Mouse (Mus musculus): Measurements from ENCODE around the gene Fmo1. TPM values are rescaled to one million over a fixed set of nuclear protein-coding genes. Genes with fewer than 3 reads are reported as not detected.

Fmo1 gene
- polyA plus RNA-seq, 1 experiment from 2014 or later, result 9.1 TPM

DNA sequence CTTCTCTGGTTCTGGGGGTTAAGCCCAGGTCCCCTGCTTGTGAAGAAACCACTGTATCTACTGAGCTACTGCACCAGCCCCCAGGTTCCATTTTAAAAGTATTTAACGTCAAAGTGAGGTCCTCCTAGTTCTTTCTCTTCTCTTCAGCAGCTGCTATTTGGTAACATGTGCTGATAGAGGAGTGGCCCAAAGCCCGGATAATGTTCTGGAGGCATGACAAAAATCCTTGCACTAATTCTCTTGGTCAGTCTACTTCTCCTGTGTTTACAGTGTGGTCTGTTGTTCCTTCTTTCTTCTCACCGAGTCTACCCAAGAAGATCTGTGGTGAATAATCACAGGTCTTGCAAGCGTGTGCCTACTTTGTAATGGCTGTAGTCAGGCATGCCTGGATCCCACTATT, 16.3 kb upstream of the Fmo1 start:
- Histone ChIP-seq H3K36me3 (no peaks in the 10 kb centered on the region), H3K4me1 (replicated peaks) (no peaks in the 10 kb centered on the region), H3K4me3 (no peak overlapping the region), H3K9me3 (replicated peaks) (no peaks in the 10 kb centered on the region), H3K9ac (no peak overlapping the region), H3K27ac (no peak overlapping the region), H3K4me2 (no peak overlapping the region), H3K27me3 (no peaks in the 10 kb centered on the region)
- ATAC-seq (replicated peaks; ENCODE audit: insufficient number of reproducible peaks, insufficient read depth, low FRiP score, low read depth), result no peak
- WGBS, result 55% methylated on average over 4 of the region's 4 CpGs

DNA sequence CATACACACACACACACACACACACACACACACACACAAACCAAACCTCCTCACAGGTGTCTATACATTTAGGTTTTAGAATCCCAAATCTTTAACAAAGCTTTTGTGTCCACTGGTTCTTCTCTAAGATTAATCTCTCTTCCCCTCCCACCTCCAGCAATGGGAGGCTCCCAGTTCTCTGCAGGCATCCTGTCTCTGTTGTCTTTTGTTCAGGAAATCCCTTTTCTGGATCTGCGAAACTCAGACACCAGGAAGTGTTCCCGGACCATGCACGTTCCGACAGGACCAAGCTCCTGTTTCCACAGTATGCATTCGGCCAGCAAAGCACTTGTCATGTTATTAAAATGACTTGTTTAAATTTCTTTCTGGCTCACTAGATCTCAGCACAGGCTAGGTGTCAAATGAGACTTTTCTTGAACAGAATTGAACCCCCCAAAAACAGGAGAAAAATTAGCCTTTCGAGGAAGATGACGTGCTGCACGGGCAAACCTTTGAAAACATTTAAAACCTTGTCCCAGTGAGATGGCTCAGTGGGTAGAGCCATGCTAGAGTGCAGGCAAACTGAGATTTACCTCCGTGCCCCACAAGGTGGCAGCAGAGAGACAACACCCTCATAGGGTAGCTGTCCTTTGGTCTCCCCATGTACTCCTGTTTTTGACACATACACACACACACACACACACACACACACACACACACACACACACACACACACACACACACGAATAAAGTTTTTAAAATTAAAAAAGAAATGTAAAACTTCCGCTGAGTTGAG, 13.4 kb upstream of the Fmo1 start:
- peak; percentile 35; the same call in 1 of the 2 replicates for ATAC-seq (replicated peaks; ENCODE audit: insufficient number of reproducible peaks, insufficient read depth, low FRiP score, low read depth)
- Histone ChIP-seq H3K36me3 (no peaks in the 10 kb centered on the region), H3K4me1 (replicated peaks) (no peaks in the 10 kb centered on the region), H3K27ac (no peak overlapping the region), H3K9me3 (replicated peaks) (no peaks in the 10 kb centered on the region), H3K4me2 (no peak overlapping the region), H3K4me3 (no peak overlapping the region), H3K27me3 (no peaks in the 10 kb centered on the region), H3K9ac (no peak overlapping the region)
- WGBS, result 50% methylated on average over 11 of the region's 11 CpGs

DNA sequence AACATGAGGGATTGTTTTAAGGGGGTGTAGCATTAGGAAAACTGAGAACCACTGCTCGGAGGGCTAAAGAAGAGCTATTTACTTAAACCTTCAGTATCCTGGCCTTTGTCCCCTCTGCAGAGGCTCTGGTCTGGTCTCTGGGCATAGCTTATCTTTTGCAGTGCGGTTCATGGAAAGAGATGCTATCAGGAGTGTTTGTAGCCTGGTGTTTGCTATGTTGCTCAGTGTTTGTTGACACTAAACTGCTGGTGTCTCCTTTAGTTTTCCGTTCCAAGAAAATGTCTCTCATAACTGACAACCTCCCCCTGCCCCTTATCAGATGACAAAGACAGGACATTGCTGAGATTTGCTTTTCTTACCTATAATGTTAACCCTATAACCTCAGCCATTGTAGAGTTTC, 8.7 kb upstream of the Fmo1 start:
- H3K9ac ChIP-seq, result no peak overlapping the region
- 30% methylated on average over 3 of the region's 3 CpGs for WGBS
- no peak for ATAC-seq (replicated peaks; ENCODE audit: insufficient number of reproducible peaks, insufficient read depth, low FRiP score, low read depth)
- H3K4me1 ChIP-seq (replicated peaks), result peaks cover 4% of the 10 kb centered on the region; the same call in 1 of the 2 replicates
- H3K36me3 ChIP-seq, result no peaks in the 10 kb centered on the region
- H3K27me3 ChIP-seq, result no peaks in the 10 kb centered on the region
- no peak overlapping the region for H3K4me2 ChIP-seq
- H3K9me3 ChIP-seq (replicated peaks), result no peaks in the 10 kb centered on the region
- no peak overlapping the region for H3K4me3 ChIP-seq
- no peak overlapping the region for H3K27ac ChIP-seq

DNA sequence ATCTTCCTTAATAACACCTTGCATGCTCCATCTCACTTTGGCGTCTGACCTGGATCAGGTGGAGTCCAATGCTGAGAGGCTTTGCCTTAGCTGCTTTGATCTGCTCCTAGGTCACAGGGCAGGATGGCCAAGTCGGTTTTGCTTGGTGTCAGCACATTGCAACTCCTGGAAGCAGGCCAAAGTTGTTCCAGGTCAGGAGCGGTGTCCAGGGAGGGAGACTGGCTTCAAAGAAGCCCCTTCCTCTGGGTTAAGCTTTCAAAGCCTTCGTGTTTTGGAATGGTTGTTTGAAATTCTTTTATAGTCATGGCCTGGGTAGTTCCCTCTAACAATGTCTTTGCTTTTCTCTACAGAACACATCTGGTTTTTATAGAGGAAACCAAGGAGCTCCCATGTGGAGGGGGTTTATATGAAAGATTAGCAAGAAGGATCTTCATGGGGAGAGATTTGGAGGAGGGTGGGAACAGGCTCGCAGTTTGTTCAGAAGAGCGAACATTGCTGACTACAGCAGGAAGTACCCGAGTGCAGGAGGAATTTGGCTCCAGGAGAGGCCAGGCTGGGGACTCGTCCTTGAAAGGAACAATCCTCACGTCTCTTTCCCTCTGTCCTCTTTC, 5.4 kb upstream of the Fmo1 start:
- H3K4me3 ChIP-seq, result no peak overlapping the region
- no peak for ATAC-seq (replicated peaks; ENCODE audit: insufficient number of reproducible peaks, insufficient read depth, low FRiP score, low read depth)
- H3K36me3 ChIP-seq, result no peaks in the 10 kb centered on the region
- H3K9ac ChIP-seq, result no peak overlapping the region
- H3K4me1 ChIP-seq (replicated peaks), result peaks cover 4% of the 10 kb centered on the region; the same call in 1 of the 2 replicates
- H3K27ac ChIP-seq, result no peak overlapping the region
- 0 out of 2 replicates have a peak, but pooled peaks cover 6% of the 10 kb centered on the region for H3K9me3 ChIP-seq (replicated peaks)
- H3K27me3 ChIP-seq, result no peaks in the 10 kb centered on the region
- WGBS, result 27% methylated on average over 9 of the region's 9 CpGs
- no peak overlapping the region for H3K4me2 ChIP-seq

DNA sequence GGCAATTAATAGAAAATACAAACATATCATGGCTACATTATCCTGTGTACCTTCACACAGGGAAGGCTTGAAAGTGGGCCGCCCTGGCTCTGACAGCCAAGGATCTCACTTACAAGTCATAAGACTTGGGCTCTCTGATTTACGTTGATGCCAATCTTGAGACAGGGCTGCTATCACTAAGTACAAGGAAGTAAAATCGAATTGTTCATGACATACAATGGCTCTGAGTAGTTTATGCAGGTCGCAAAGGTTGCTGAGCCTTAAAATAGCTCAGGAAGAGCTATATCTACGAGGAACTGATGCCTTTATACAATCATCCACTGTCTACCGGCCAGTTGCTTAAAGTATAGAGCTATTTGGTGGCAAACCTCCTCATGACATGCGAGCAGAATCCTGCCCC, 4.6 kb upstream of the Fmo1 start:
- no peaks in the 10 kb centered on the region for H3K27me3 ChIP-seq
- no peak for ATAC-seq (replicated peaks; ENCODE audit: insufficient number of reproducible peaks, insufficient read depth, low FRiP score, low read depth)
- H3K9me3 ChIP-seq (replicated peaks), result 0 out of 2 replicates have a peak, but pooled peaks cover 6% of the 10 kb centered on the region
- peaks cover 4% of the 10 kb centered on the region; the same call in 1 of the 2 replicates for H3K4me1 ChIP-seq (replicated peaks)
- H3K4me2 ChIP-seq, result no peak overlapping the region
- WGBS, result 75% methylated on average over 7 of the region's 7 CpGs
- no peak overlapping the region for H3K9ac ChIP-seq
- no peak overlapping the region for H3K27ac ChIP-seq
- H3K4me3 ChIP-seq, result no peak overlapping the region
- H3K36me3 ChIP-seq, result no peaks in the 10 kb centered on the region

DNA sequence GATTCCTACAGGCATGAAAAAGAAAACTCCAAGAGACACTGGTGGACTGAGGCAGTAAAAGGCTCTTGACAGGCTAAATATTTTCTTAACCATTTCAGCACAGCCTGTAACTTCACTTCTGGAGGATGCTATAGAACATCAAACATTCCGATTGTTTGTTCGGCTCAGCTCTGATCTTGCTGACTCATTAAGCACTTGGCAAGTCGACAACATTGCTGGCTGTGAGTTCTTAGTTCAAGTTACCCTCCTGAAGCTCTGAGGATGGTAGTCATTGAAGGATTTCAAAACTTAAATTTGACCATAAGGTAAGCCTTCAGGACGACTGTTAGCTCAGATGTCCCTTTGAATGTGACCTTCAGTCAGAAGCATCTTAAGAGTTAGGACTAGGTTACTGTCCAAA, 986 bp upstream of the Fmo1 start:
- H3K27me3 ChIP-seq, result no peaks in the 10 kb centered on the region
- H3K4me2 ChIP-seq, result no peak overlapping the region
- no peaks in the 10 kb centered on the region for H3K36me3 ChIP-seq
- 75% methylated on average over 4 of the region's 4 CpGs for WGBS
- no peak overlapping the region for H3K4me3 ChIP-seq
- peaks cover 4% of the 10 kb centered on the region; the same call in 1 of the 2 replicates for H3K4me1 ChIP-seq (replicated peaks)
- H3K27ac ChIP-seq, result no peak overlapping the region
- no peak overlapping the region for H3K9ac ChIP-seq
- H3K9me3 ChIP-seq (replicated peaks), result 0 out of 2 replicates have a peak, but pooled peaks cover 6% of the 10 kb centered on the region
- ATAC-seq (replicated peaks; ENCODE audit: insufficient number of reproducible peaks, insufficient read depth, low FRiP score, low read depth), result no peak

DNA sequence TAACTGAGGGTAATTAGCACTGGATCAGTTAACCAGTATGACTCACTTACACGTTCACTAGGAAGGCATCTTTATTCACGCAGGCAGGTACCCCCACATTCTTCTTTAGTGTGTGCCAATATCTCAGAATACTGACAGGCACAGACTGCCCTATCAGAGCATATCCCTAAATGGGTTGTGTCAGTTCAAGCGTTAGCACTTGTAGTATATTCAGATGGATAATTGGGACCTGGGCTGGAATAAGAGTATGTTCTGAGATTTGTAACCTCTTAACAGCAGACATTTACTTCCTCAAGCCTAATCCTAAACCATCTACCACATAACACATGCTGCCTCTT, 948 bp downstream of the Fmo1 start:
- no peak for ATAC-seq (replicated peaks; ENCODE audit: insufficient number of reproducible peaks, insufficient read depth, low FRiP score, low read depth)
- no peaks in the 10 kb centered on the region for H3K36me3 ChIP-seq
- H3K4me1 ChIP-seq (replicated peaks), result no peaks in the 10 kb centered on the region
- no peak overlapping the region for H3K27ac ChIP-seq
- no peak overlapping the region for H3K4me2 ChIP-seq
- H3K9me3 ChIP-seq (replicated peaks), result 0 out of 2 replicates have a peak, but pooled peaks cover 6% of the 10 kb centered on the region
- WGBS, result 48% methylated on average over 3 of the region's 3 CpGs
- no peaks in the 10 kb centered on the region for H3K27me3 ChIP-seq
- no peak overlapping the region for H3K4me3 ChIP-seq
- no peak overlapping the region for H3K9ac ChIP-seq

DNA sequence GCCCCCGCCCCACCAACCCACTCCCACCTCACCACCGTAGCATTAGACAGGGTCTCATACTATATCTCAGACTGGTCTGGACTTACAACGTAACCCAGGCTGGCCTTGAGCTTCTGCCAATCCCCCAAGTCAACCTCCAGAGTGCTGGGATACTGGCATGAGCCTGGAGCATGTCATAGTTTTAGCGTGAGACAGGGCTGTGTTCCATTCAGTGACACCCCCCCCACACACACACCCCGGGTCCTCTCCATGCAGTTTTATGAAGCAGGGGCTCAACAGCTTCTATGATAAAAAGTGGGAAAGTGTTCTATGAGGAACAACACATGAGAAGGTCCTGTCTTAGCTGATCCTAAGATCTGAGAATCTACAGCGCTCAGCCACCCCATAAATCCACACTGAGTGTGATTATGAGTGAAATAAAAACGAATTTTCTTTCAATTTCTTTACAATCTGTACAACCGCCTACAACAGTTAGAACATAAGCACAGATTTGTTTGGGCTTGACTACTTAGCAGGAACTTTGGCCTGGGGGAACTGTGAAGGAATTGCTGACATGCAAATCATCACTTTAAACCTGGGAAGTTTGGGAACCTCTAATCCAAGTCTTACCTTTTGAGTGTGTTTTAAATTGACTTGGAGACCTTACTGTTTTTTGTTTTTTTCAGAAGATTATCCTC, 1.5 kb downstream of the Fmo1 start:
- Histone ChIP-seq H3K4me2 (no peak overlapping the region), H3K36me3 (no peaks in the 10 kb centered on the region), H3K27me3 (no peaks in the 10 kb centered on the region), H3K9me3 (replicated peaks) (0 out of 2 replicates have a peak, but pooled peaks cover 6% of the 10 kb centered on the region), H3K9ac (no peak overlapping the region), H3K4me1 (replicated peaks) (no peaks in the 10 kb centered on the region), H3K27ac (no peak overlapping the region), H3K4me3 (no peak overlapping the region)
- no peak for ATAC-seq (replicated peaks; ENCODE audit: insufficient number of reproducible peaks, insufficient read depth, low FRiP score, low read depth)
- 62% methylated on average over 8 of the region's 8 CpGs for WGBS

DNA sequence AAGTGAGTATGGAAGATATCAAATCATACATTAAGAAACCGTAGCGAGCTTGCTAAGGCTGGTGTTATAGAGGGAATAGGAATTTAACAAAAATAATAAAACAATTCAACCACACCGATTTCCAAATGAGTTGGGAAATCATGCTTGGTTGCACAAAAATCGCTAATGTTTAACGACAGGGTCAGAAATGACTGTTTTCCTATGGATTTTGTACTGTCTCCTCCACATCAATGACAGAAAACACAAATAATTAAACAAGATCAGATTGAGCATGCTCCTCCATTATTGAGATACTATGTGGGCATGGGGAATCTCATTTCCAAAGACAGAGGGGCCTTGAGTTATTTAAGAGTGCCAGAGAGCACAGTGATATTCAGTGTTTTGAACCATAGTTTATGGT, 2.1 kb downstream of the Fmo1 start:
- no peak for ATAC-seq (replicated peaks; ENCODE audit: insufficient number of reproducible peaks, insufficient read depth, low FRiP score, low read depth)
- Histone ChIP-seq H3K27ac (no peak overlapping the region), H3K9ac (no peak overlapping the region), H3K4me3 (no peak overlapping the region), H3K4me1 (replicated peaks) (no peaks in the 10 kb centered on the region), H3K27me3 (no peaks in the 10 kb centered on the region), H3K4me2 (no peak overlapping the region), H3K9me3 (replicated peaks) (0 out of 2 replicates have a peak, but pooled peaks cover 6% of the 10 kb centered on the region), H3K36me3 (no peaks in the 10 kb centered on the region)
- 91% methylated on average over 5 of the region's 5 CpGs for WGBS

DNA sequence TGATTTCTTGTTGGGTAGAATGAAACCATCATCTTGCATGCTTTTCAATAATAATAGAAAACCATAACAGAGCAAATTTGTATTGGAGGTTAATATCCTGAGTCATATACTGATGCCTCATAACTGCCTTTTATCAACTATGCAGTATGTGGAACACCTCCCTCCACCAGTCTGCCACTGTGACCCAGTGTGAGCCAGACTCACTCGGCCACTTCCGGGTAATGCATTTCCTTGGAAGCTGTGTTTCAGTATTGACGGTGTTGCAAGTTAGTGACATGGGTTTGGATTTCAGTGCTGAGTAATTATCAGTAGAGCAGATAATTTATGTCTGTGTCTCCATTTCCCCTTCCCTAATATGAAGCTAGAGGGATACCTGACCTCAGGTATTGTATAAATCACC, 2.8 kb downstream of the Fmo1 start:
- H3K4me3 ChIP-seq, result no peak overlapping the region
- no peaks in the 10 kb centered on the region for H3K4me1 ChIP-seq (replicated peaks)
- ATAC-seq (replicated peaks; ENCODE audit: insufficient number of reproducible peaks, insufficient read depth, low FRiP score, low read depth), result no peak
- H3K27me3 ChIP-seq, result no peaks in the 10 kb centered on the region
- H3K9ac ChIP-seq, result no peak overlapping the region
- no peaks in the 10 kb centered on the region for H3K36me3 ChIP-seq
- H3K4me2 ChIP-seq, result no peak overlapping the region
- WGBS, result 74% methylated on average over 3 of the region's 3 CpGs
- H3K27ac ChIP-seq, result no peak overlapping the region
- 0 out of 2 replicates have a peak, but pooled peaks cover 6% of the 10 kb centered on the region for H3K9me3 ChIP-seq (replicated peaks)

DNA sequence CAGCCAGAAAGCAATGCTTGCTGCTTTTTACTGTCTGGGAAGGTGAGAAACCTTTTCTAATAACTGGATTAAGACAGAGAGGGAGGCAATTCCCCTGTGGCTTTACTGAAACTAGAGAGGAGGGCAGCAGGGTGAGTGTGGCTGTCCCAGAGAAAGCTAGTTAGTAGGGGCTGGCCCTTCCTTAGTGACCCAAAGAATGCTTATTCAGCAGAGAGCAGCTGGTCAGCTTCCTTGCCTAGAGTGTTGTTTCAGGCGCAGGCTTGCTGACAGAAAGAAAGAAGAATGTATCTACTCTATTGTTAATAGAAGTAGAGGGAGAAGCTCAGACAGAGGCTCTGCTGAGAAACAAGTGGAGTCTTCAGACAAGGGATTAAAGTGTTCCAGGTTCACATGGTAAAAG, 4.1 kb downstream of the Fmo1 start:
- 33% methylated on average over 1 of the region's 1 CpGs for WGBS
- Histone ChIP-seq H3K27ac (no peak overlapping the region), H3K36me3 (no peaks in the 10 kb centered on the region), H3K27me3 (no peaks in the 10 kb centered on the region), H3K4me3 (no peak overlapping the region), H3K9ac (no peak overlapping the region), H3K9me3 (replicated peaks) (no peaks in the 10 kb centered on the region), H3K4me2 (no peak overlapping the region), H3K4me1 (replicated peaks) (no peaks in the 10 kb centered on the region)
- no peak for ATAC-seq (replicated peaks; ENCODE audit: insufficient number of reproducible peaks, insufficient read depth, low FRiP score, low read depth)

Data from heart, embryonic 15.5 days (tissue).